Mouse (Mus musculus): ENCODE measurements around the gene Mpeg1. TPM values are rescaled to one million over a fixed set of nuclear protein-coding genes. Genes with fewer than 3 reads are reported as not detected.

Gene Mpeg1
- polyA plus RNA-seq, 1 experiment from 2014 or later: 0.49 TPM

GRCm38 (mm10) chr19:12471866-12472265, 11.3 kb downstream of the Mpeg1 start:
- ATAC-seq (ENCODE audit: insufficient number of reproducible peaks, insufficient read depth, low FRiP score, low TSS enrichment): no peak
- H3K4me3 ChIP-seq: no peak overlapping the region
- no peaks in the 10 kb centered on the region for H3K36me3 ChIP-seq
- H3K27ac ChIP-seq: no peak overlapping the region
- 0 out of 2 replicates have a peak, but pooled peaks cover 7% of the 10 kb centered on the region for H3K4me1 ChIP-seq
- H3K4me2 ChIP-seq (replicated peaks): no peak overlapping the region
- WGBS: 70% methylated on average over 3 of the region's 3 CpGs
- H3K9ac ChIP-seq: no peak overlapping the region
- H3K9me3 ChIP-seq: no peaks in the 10 kb centered on the region
- H3K27me3 ChIP-seq: no peaks in the 10 kb centered on the region

DNA sequence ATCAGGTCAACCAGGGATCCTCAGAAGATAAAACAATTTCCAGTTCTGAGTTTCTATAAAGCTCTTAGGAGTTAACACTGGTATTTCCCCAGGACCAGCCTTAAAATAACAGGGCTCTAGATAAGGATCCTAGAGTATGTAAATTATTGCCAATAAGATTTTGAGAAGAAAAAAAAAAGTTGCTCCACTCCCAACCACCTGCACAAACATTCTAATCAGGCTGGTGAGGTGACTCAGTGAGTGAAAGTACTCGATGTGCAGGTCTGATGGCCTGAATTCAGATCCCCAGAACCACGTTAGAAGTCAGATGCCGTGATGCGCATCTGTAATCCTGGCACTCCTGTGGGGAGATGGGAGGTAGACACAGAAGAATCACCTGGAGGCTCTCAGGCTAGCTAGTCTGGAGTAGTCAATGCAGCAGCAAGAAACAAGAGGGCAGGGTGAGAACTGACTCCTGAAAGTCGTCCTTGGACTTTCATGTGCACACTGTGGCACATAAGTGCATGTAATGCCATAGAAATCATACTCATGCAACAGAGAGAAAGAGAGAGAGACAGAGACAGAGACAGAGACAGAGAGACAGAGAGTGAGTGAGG, 11.9 kb downstream of the Mpeg1 start:
- H3K9ac ChIP-seq: no peak overlapping the region
- WGBS: 73% methylated on average over 5 of the region's 5 CpGs
- no peaks in the 10 kb centered on the region for H3K9me3 ChIP-seq
- no peak for ATAC-seq (ENCODE audit: insufficient number of reproducible peaks, insufficient read depth, low FRiP score, low TSS enrichment)
- no peak overlapping the region for H3K4me2 ChIP-seq (replicated peaks)
- no peaks in the 10 kb centered on the region for H3K27me3 ChIP-seq
- H3K27ac ChIP-seq: no peak overlapping the region
- H3K4me3 ChIP-seq: no peak overlapping the region
- H3K36me3 ChIP-seq: no peaks in the 10 kb centered on the region
- 0 out of 2 replicates have a peak, but pooled peaks cover 7% of the 10 kb centered on the region for H3K4me1 ChIP-seq

GRCm38 (mm10) chr19:12473201-12473641, 12.6 kb downstream of the Mpeg1 start:
- no peaks in the 10 kb centered on the region for H3K36me3 ChIP-seq
- H3K4me1 ChIP-seq: 0 out of 2 replicates have a peak, but pooled peaks cover 7% of the 10 kb centered on the region
- no peak overlapping the region for H3K27ac ChIP-seq
- no peaks in the 10 kb centered on the region for H3K27me3 ChIP-seq
- no peak overlapping the region for H3K4me3 ChIP-seq
- no peak overlapping the region for H3K9ac ChIP-seq
- WGBS: 34% methylated on average over 4 of the region's 4 CpGs
- no peak overlapping the region for H3K4me2 ChIP-seq (replicated peaks)
- no peaks in the 10 kb centered on the region for H3K9me3 ChIP-seq
- no peak for ATAC-seq (ENCODE audit: insufficient number of reproducible peaks, insufficient read depth, low FRiP score, low TSS enrichment)

- Histone ChIP-seq H3K27me3 (no peaks in the 10 kb centered on the region), H3K4me3 (no peak overlapping the region), H3K9me3 (no peaks in the 10 kb centered on the region), H3K4me2 (replicated peaks) (no peak overlapping the region), H3K4me1 (0 out of 2 replicates have a peak, but pooled peaks cover 7% of the 10 kb centered on the region), H3K36me3 (no peaks in the 10 kb centered on the region), H3K27ac (no peak overlapping the region), H3K9ac (no peak overlapping the region)
- 92% methylated on average over 4 of the region's 4 CpGs for WGBS
- no peak for ATAC-seq (ENCODE audit: insufficient number of reproducible peaks, insufficient read depth, low FRiP score, low TSS enrichment)
Measured at GRCm38 (mm10) chr19:12473951-12474350, 13.4 kb downstream of the Mpeg1 start.

GRCm38 (mm10) chr19:12475380-12476250, 15.0 kb downstream of the Mpeg1 start:
- Histone ChIP-seq H3K9me3 (no peaks in the 10 kb centered on the region), H3K27me3 (no peaks in the 10 kb centered on the region), H3K27ac (no peak overlapping the region), H3K36me3 (0 out of 2 replicates have a peak, but pooled peaks cover 3% of the 10 kb centered on the region), H3K9ac (no peak overlapping the region), H3K4me3 (no peak overlapping the region), H3K4me2 (replicated peaks) (no peak overlapping the region), H3K4me1 (0 out of 2 replicates have a peak, but pooled peaks cover 7% of the 10 kb centered on the region)
- peak; percentile 85 for ATAC-seq (ENCODE audit: insufficient number of reproducible peaks, insufficient read depth, low FRiP score, low TSS enrichment)
- WGBS: 72% methylated on average over 15 of the region's 15 CpGs

GRCm38 (mm10) chr19:12476721-12477270, 16.2 kb downstream of the Mpeg1 start:
- H3K4me3 ChIP-seq: no peak overlapping the region
- no peak overlapping the region for H3K27ac ChIP-seq
- 65% methylated on average over 5 of the region's 5 CpGs for WGBS
- H3K4me1 ChIP-seq: 0 out of 2 replicates have a peak, but pooled peaks cover 7% of the 10 kb centered on the region
- no peaks in the 10 kb centered on the region for H3K9me3 ChIP-seq
- no peak overlapping the region for H3K4me2 ChIP-seq (replicated peaks)
- H3K36me3 ChIP-seq: peaks cover 14% of the 10 kb centered on the region
- no peaks in the 10 kb centered on the region for H3K27me3 ChIP-seq
- no peak for ATAC-seq (ENCODE audit: insufficient number of reproducible peaks, insufficient read depth, low FRiP score, low TSS enrichment)
- no peak overlapping the region for H3K9ac ChIP-seq

DNA sequence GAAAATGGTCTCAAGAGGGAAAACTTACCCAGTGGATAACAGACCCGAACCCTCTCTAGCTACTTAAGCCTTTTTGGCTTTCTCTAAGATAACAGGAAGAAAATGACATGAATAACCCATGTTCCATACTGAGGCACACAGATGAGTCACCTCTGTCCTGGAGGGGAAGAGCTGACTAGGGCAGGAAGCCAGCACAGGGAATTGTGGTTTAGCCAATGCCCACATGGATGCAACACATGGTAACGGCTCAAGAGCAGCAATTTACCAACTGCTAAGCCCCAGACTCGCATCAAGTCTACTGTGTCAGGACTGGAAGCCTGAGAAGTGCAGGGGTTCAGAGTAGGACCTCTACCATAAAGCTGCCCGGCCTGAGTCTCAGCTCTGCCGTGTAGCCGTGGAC, 17.8 kb downstream of the Mpeg1 start:
- Histone ChIP-seq H3K9me3 (no peaks in the 10 kb centered on the region), H3K27me3 (no peaks in the 10 kb centered on the region), H3K4me1 (0 out of 2 replicates have a peak, but pooled peaks cover 2% of the 10 kb centered on the region), H3K9ac (no peak overlapping the region), H3K4me3 (no peak overlapping the region), H3K4me2 (replicated peaks) (no peak overlapping the region), H3K27ac (no peak overlapping the region), H3K36me3 (peaks cover 20% of the 10 kb centered on the region)
- no peak for ATAC-seq (ENCODE audit: insufficient number of reproducible peaks, insufficient read depth, low FRiP score, low TSS enrichment)
- WGBS: 93% methylated on average over 6 of the region's 6 CpGs

DNA sequence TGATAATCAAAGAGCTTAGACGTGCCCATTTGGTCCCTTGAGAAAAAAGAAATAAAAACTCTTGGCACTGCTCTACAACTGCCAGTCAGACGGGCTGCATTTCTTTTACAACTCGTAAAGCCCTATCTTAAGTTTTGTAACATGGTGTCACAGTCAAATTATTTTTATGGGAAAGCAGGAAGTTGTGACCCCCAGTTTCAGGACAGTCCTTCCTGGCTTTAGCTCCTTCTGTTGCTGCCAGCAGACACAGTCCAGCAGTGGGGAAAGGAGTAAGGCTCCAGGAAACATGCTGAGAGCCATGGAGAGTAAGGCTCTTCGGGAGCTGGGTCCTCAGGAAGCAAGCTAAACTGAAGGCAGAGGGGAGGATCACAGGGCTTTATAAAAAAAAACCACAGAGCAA, 23.2 kb downstream of the Mpeg1 start:
- Histone ChIP-seq H3K9me3 (no peaks in the 10 kb centered on the region), H3K4me3 (no peak overlapping the region), H3K27ac (no peak overlapping the region), H3K9ac (no peak overlapping the region), H3K36me3 (peaks cover 20% of the 10 kb centered on the region), H3K4me2 (replicated peaks) (no peak overlapping the region), H3K4me1 (peaks cover under 1% of the 10 kb centered on the region; the same call in 1 of the 2 replicates), H3K27me3 (no peaks in the 10 kb centered on the region)
- no peak for ATAC-seq (ENCODE audit: insufficient number of reproducible peaks, insufficient read depth, low FRiP score, low TSS enrichment)
- 75% methylated on average over 4 of the region's 4 CpGs for WGBS

DNA sequence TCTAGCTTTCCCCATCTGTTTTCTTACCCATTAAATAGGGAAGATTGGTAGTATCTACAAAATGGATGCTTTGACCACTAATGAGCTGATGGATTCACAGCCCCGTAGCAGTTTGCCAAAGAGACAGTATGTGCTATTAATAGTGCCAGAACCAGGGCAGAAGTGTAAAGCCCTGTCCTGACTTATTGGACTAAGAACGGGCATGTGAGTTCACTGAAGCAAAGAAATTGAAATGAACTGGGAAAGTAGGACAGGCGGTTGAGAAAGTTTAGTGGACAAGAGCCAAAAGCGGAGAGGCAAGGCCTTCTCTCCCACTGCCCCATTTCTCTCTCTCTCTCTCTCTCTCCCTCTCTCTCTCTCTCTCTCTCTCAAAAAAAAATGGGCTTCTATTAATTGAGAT, 23.6 kb downstream of the Mpeg1 start:
- no peak for ATAC-seq (ENCODE audit: insufficient number of reproducible peaks, insufficient read depth, low FRiP score, low TSS enrichment)
- no peak overlapping the region for H3K4me3 ChIP-seq
- no peak overlapping the region for H3K27ac ChIP-seq
- no peaks in the 10 kb centered on the region for H3K27me3 ChIP-seq
- H3K4me2 ChIP-seq (replicated peaks): no peak overlapping the region
- H3K9ac ChIP-seq: no peak overlapping the region
- peaks cover 4% of the 10 kb centered on the region for H3K4me1 ChIP-seq
- peaks cover 20% of the 10 kb centered on the region for H3K36me3 ChIP-seq
- WGBS: 89% methylated on average over 4 of the region's 4 CpGs
- no peaks in the 10 kb centered on the region for H3K9me3 ChIP-seq

- no peak overlapping the region for H3K9ac ChIP-seq
- H3K36me3 ChIP-seq: peaks cover 20% of the 10 kb centered on the region
- H3K27ac ChIP-seq: no peak overlapping the region
- H3K9me3 ChIP-seq: no peaks in the 10 kb centered on the region
- 86% methylated on average over 13 of the region's 13 CpGs for WGBS
- H3K4me3 ChIP-seq: no peak overlapping the region
- H3K4me1 ChIP-seq: peaks cover 10% of the 10 kb centered on the region
- ATAC-seq (ENCODE audit: insufficient number of reproducible peaks, insufficient read depth, low FRiP score, low TSS enrichment): no peak
- no peak overlapping the region for H3K4me2 ChIP-seq (replicated peaks)
- H3K27me3 ChIP-seq: no peaks in the 10 kb centered on the region
Measured at GRCm38 (mm10) chr19:12485223-12485622, 24.6 kb downstream of the Mpeg1 start.

GRCm38 (mm10) chr19:12485631-12486030, 25.1 kb downstream of the Mpeg1 start:
- H3K9me3 ChIP-seq: no peaks in the 10 kb centered on the region
- no peak overlapping the region for H3K27ac ChIP-seq
- ATAC-seq (ENCODE audit: insufficient number of reproducible peaks, insufficient read depth, low FRiP score, low TSS enrichment): no peak
- 77% methylated on average over 3 of the region's 3 CpGs for WGBS
- no peaks in the 10 kb centered on the region for H3K27me3 ChIP-seq
- no peak overlapping the region for H3K9ac ChIP-seq
- peaks cover 16% of the 10 kb centered on the region for H3K36me3 ChIP-seq
- H3K4me2 ChIP-seq (replicated peaks): no peak overlapping the region
- no peak overlapping the region for H3K4me3 ChIP-seq
- H3K4me1 ChIP-seq: peaks cover 10% of the 10 kb centered on the region
